Mouse (Mus musculus) cerebellum, adult 9-10 months (tissue): Measurements from ENCODE around the gene Maml1.

Experiments
- DNase-seq: peaks from one replicate; pipeline ENCODE4 v3.0.0; 2022

The Maml1 gene

DNA sequence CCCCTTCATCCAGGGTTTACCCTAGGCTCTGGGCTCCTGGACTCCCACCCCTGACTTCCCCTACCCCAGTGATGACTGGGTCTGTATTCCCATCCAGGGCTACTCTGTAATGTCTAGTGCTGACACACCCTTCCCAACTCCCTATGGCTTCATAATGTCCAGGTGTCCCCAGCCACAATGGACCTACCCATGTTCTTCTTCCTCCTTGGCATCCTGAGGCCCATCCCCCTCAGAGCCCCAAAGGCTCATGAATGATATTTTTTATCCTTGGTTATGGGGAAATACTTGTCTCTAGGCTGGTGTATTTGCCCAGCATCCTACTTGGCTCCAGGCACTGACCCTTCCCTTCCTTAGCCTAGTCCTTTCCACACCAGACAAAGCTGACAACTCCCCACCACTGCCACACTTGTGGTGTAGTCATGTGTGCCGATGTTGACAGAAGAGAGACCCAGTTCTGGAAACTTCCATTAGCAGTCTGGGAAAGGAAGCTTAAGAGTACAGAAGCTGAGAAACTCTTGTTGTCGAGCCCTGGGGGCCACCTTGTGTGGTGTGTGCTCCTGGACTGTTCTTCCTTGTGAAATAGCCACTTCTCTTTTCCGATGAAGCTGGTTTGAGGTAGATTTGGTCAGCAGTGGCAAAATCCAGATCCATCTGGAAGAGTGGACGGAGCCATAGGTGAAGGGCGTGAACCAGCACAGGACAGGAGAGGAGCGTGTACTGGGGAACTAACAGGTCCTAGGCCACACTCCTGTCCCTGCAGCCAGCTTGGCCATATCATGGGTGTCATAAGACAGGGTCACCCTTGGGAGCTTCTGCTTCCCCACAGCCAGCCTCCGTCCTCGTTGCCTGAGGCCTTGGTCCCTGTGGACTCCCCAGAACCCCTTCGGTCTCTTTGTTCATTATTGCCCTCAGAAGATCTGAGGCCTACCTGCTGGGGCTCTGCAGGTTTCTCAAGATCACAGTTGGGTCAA lies 53.0 kb downstream of the Maml1 start:
- DNase-seq = no peak

DNA sequence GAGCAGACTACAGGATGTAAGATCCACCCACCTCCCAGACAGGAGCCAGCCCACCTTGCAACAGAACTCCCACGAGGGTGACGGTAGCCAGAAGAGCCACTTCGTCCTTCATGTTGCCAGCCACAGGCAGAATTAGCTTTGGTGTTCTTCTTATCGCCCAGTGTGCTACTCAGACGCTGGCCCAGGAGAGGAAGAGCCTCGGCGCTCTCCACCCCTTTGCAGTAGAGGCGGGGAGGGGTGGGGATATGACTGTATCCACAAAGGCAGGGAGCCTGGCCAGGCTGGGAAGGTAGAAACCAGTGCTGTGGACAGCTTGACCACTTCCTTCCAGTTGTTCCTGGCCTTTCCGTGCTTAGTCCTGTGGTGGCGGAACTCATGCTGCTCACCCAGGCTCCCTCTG lies 53.8 kb downstream of the Maml1 start, which contains the start of gene Ltc4s:
Gene Ltc4s (minus strand): TSS at position 293 of the 400 bp plus-strand sequence.
- no peak for DNase-seq

DNA sequence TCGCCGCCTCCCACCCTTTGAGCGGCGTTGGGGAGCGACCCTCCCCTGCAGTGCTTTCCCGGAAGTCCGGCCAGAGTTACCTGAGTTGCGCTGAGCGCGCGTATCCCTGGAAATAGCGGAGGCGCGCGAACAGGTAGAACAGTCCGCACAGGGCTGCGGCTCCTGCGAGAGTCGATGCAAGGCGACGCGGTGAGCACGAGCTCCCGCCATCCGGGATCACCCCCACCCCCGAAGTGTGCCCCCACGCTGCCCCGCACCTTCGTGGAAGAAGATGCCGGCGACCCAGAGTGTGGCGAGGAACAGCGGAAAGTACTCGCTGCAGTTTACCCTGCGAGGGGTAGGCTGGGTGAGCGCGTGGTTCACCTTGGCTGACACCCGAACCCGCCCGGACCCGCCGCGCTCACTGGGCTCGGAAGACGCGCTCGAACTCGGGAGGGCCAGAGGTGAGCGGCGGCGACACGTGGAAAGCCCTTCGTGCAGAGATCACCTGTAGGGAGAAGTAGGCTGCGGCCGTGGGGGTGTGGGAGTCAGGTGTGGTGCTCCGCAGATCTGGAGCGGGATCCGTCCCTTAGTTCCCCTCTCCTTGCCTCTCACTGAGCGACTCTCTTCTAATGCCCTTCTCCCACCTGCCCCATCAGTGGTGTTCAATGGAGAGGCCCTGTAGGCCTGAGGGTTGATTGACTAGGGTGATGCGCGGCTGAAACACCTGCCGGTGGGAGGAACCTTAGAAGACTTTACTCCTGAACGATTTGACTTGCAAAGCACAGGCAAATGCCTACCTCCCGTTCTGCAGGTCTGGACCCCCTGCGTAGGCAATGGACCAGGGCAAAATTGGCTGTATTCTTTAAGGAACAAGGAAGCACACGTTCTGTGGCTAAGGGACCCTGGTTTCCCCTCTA lies 54.9 kb downstream of the Maml1 start:
- DNase-seq = peak; percentile 47

DNA sequence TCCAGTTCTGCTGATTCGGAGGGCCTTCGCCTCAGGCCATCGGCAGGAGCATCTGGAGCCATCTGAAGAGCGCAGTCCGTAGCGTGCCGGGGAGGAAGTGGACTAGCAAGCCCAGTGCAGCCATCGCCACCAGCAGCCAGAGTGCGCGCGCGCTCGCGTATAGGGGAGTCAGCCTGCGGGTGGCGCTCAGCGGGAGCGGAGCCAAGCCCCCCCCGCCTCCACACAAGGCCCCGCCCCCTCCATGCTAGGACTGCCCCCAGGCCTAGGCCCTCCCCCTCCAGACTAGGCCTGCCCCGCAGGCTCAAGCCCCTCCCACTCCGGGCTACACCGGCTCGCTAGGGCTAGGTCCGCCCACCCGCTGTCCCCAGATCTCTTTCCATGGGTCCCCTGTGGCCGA lies 55.6 kb downstream of the Maml1 start:
- DNase-seq = peak; percentile 76

DNA sequence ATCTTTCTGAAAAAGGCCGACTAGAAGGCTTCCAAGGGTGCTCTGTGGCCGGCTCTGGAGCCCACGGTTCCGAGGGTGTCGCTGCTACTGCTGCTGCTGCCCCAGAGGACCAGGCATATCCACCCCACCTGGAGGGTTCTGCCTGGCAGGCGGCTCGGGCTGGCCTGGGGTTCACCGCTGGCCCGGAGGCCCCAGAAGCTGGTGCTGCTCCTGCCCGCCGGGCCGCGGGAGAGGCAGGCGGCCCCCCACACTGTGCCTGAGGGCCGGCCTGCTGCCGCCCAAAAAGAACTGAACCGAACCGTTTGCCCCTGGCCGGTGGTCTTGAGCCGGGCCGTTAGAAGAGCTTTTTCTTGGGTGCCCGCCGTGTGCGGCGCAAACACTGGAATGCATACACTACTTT lies 57.5 kb downstream of the Maml1 start:
- DNase-seq = no peak

DNA sequence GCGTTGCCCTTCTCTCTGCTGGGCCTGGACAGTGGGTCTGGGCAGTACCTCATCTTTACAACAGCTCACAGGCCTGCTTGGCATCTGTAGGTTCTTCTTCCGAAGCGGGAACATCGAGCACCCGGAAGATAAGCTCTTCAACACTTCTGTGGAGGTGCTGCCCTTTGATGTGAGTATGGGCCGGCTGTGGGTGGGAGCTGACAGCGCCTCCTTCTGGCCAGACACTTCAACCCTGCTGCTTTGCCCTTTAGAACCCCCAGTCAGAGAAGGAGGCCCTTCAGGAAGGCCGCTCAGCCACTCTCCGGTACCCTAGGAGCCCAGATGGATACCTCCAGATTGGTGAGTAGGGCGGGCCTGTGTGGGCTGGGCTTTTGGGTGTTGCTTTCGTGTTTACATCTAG lies 58.1 kb downstream of the Maml1 start:
- peak; percentile 35 for DNase-seq

DNA sequence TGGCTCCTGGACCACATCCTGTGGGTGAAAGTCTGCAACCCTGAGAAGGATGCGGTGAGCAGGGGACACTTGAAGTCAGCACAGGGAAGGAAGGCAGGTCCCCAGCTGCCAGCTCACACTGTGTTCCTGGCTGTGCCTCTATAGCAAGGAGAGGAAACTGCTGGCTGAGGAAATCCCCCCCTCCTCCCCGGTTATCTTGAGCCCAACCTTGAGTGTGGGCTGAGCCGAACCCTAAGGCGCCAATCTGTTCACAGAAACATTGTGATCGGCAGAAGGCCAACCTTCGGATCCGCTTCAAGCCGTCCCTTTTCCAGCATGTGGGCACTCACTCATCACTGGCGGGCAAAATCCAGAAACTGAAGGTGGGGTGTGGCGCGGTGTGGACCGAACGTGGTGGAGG lies 59.1 kb downstream of the Maml1 start:
- DNase-seq = peak; percentile 34

DNA sequence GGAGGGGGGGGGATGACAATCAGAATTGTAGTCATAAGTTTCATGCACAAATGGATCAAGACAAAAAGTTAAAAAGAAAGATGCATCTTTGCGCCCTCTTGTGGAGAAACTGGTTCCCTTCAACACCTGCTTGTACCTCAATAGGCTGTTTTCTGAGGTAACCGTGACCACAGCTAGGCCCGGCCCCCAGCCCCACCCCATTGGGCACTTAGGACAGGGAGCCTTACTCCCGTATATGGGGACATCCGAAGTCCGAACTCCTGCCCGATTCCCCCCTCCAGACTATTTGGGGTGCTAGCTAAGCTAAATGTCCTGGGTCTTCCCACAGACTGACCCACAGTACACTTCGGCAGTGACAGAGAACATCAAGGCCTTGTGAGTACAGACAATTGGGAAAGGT lies 60.7 kb downstream of the Maml1 start:
- DNase-seq = peak; percentile 85

DNA sequence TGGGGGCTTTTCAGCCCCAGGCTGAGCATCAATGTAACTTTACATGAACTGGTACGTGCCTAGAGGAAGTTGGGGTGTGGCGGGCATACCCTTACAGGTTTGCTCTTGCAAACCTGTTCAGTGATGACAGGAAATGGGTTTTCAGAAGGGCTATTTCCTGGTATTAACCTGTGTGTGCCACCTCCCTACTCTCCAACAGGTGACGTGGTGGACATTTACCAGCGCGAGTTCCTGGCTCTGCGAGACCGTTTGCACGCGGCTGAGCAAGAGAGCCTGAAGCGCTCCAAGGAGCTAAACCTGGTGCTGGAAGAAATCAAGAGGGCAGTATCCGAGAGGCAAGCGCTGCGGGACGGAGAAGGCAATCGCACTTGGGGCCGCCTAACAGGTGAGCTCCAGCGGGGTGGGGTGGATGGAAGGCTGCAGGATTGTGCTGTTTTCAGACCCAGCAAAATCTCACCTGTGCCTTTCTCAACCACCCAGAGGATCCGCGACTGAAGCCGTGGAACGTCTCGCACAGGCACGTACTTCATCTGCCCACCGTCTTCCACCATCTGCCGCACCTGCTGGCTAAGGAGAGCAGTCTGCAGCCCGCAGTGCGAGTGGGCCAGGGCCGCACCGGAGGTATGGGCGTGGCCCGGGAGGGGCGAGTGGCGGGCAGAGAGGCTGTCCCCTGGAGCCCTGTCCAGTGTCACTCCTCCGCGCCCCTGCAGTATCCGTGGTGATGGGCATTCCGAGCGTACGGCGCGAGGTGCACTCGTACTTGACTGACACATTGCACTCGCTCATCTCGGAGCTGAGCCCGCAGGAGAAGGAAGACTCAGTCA lies 61.4 kb downstream of the Maml1 start:
- peak; percentile 57 for DNase-seq

DNA sequence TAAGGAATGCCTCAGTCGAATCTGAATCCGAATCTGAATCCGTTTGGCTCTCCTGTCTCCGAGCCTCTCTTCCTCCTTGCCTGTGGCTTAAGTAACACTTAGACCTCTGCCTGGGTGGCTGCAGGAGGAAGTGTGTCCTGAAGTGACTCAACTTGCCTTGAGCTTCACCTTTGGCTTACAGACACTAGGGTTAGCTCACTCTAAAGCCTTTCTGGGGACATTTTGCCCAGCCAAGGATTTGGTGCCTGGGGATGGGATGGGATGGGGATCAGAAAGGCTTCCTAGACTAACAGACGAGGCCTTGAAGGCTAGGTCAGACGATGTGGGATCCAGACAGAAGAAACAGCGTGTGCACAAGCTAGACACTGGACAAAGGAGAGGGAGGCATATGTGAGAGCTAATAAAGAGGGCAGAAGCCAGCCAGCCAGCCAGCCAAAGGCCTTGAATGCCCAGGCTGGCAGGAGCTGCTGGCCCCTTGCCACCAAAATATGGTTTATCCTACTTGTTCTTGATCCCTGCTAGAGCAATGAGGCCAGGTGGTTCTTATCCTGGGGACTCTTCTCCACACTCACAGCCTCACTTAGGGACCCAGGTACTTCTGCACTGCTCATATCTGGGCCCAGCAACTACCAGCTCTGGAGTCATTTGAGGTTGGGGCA lies 62.7 kb downstream of the Maml1 start:
- DNase-seq = peak; percentile 97

DNA sequence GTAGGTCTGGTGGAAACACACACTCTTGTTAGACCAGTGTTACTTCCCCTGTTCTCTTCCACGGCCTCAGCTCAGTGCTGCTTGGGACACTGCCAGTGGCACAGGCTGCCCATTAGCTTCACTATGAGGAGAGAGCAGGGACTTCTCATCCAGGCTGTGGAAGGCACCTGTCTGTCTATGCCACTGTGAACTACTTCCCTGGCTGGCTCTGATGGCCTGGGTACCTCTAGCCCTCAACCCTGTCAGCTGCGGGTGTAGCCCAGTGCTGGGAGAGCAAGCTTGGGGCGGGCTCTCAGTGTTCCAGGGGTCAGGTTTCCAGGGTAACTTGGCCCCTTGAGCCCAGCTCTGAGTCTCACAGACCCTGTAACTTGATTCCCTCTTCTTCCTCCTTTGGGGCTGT lies 63.3 kb downstream of the Maml1 start:
- DNase-seq = peak; percentile 77

DNA sequence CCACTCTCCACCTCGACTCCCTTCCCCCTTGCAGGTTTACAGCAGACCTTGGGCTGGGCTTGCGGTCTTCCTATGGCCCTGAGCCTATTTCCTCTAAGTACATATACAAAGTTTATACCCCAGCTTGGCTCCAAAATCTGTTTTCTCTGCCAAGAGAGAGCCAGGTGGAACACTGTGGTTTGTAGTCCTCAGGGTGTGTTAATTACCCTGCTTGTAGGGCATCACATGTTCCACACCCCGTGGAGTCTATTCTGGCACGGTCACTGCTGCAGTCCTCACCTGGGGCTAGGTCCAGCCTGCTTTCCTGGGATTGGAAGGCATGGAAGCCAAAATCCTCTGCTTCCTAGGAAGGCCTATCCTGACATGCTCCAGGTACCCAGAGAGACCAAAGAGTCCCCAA lies 64.4 kb downstream of the Maml1 start:
- DNase-seq = peak; percentile 90

DNA sequence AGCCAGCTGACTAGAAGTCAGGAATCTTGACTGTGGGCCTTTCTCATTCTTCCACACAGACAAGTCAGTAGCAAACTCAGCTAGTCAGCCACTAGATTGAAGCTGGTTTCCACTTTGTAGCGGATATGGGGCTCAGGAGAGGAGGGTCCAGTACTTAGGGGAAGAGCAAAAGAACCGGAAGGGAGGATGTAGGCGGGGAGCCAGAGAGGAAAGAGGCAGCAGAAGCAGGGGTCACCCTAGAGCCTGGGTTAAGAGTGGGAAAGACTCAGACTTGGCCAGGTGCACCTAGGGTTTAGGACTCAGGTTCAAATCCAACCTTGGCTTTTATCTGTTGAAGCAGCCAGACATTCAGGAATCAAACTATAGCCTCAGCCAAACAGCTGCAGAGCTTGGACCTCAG lies 64.9 kb downstream of the Maml1 start:
- DNase-seq = no peak

DNA sequence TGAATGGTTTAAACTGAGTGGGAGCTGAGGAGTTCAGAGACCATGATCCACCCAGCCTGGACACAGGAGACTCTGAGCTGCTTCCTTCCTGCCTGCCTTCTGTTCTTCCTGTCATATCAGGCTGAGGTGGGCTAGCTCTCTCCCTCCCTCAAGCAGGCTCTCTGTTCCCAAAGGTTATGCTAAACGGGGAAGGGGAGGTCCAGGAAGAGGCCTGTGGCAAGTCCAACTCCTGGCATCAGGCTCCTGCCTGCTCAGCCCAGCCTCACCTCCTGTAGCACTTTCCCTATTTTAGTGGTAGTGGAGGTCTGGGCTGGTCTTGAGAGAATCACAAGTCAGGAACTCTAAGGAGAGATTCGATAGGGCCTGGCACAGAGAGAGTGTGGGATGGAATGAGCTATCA lies 65.7 kb downstream of the Maml1 start:
- DNase-seq = no peak

DNA sequence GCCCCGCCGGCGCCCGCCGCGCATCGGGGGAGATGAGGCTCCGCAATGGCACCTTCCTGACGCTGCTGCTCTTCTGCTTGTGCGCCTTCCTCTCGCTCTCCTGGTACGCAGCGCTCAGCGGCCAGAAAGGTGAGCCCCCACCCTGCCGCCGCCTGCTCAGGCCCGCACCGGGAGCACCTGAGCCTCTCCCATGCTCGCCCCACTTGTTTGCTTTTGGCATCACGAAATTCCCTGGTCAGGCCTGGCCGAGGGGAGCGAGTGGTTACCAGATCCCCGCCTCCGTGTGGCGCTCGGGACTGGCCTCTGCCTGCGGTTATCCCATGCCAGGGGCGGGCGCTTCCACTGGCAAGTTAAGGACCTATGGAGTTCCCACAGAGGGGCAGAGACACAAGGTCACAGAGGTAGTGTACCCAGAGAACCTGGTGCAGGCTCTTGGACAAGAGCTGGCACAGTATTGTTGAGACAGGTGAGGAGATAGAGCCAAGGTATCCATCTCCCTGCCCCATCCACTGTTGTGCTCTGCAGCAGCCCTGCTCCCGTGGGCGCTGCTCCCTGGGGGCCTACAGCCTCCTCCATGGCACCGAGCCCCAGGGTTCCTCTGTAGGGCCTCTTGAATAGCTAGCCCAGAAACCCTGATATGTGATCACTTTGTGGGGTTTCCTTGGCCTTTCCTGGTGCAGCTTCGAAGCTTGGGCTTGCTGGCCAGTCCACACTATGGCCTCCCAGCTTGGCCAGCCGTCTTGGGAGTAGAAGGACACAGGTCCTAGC lies 66.3 kb downstream of the Maml1 start:
- peak; percentile 76 for DNase-seq

DNA sequence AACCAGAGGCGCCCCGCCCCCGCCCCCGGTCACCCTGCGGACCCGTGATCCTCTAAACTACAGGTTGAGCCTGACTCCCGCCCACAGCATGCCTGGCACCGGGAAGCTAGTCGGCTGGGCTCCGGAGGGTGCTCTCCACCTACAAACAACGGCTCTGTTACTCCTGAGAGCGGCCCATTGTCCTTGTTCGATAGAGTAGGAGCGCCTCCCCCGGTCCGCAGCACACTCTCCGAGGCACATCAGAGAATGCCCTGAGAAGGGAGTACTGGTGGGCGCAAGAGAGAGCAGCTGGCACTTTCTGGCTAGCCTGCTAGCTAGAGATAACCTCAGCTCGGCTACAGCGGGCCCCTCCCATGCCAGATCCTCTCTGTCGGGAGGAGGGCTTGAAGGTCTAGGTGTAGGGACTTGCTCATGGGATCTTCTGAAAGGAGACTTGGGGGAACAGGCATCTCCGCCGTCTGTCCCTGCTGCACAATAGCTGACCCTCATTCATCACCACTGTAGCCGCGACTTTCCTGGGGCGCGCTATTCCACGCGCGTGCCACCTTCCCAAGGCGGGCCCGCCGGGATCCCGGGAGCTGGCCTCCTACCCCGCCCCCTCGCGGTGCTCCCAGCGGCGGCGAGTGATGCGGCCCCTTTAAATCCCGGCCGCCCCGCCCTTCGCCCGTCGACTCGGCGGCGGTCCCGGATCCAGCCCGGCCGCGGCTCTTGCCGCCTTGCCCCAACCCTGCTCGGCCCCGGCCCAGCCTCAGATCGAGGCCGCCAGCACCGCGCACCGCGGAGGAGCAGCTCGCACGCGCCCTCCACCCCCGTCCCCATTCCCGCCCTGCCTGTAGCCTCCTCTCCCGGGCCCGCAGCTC lies 67.2 kb downstream of the Maml1 start:
- peak; percentile 87 for DNase-seq

DNA sequence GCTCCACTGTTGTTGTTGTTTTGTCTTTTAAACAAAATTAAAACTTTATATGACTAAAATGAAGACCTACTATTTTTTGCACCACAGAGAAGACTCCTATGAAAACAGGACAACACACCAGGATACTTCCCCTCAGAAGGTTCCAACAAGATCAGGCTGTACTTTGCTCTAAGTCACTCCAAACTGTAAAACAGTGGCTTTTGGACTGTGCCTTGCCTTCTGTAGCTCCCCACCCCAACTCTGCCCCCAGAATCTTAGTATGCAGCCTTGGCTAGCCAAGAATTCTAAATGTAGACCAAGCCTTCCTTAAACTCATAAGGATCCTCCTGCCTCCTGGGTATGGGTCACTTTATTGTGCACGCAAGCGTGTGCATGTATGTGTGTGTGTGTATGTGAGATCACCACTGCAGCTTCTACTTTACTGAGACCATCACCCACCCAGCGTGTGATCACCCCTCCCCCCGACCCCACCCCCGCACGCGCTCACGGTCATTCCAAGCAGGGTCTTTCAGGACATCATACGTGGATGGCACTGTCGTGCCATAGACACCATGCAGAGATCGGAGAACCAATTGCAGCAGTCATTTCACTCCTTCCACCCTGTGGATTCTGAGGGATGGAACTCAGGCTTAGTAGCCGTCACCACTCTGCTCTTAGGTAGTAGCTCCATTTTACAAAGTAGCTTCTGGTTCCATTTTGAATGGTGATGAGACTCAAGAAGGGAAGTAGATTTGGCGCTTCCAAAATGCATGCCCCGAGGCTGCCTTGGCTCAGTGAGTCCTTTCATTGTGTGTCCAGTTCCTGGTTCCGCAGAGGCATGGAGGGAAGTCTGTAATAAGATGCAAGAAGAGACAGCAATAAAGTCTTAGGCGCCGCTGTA lies 68.1 kb downstream of the Maml1 start:
- peak; percentile 61 for DNase-seq

DNA sequence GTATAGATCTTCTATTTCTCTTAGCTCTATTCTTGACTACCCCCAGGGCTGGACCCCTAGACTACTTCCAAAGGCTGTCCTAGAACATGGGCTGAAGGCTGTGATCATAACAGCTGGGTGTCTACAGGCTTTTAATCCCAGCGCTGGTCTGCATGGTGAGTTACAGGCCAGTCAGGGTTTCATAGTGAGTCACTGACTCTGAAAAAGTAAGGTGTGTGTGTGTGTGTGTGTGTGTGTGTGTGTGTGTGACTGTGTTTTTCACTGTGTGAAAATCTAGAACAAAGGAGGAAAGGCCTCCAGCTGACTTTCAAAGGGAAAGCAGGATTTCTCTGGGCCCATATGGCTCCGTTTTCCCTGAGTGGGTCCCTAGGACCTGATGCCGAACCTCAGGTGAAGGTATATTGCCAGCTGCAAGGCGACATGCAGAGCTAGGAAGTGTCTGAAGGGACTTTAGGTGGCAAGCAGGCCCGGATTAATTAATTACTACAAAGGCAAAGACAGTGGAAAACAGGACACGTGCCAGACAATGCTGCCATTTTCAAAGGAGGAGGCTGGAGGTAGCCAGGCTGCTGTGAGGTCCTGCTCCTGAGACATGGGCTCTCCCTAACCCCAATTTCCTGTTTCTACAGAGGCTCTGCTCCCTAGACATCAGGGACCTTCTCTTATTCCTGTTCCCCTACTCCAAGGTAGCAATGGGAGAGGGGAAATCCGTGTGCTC lies 69.4 kb downstream of the Maml1 start:
- DNase-seq = peak; percentile 37

DNA sequence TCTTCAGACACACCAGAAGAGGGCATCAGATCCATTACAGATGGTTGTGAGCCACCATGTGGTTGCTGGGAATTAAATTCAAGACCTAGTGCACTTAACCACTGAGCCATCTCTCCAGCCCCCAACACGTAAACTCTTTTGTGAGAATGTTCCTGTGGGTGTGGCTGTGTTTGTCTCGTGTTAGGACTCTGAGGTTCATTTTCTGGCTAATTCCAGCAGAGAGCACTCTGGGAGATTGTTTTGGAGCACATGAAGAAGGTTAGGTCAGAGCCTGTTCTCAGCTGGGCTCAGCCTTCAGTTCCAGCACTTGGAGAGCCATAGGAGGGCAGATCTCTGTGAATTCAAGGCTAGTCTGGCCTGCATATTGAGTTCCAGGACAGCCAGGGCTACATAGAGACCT lies 72.3 kb downstream of the Maml1 start:
- DNase-seq = peak; percentile 28
